Mouse (Mus musculus) mature B cell (primary cell): ENCODE results near the gene Wnt5b.

Experiments used
- in situ Hi-C: fragments of 300-500 bp; cut with MboI; formaldehyde crosslinking; loops from 2 replicates; pipeline ENCODE4 v1.14.3; 2019

The Wnt5b gene

GRCm38 (mm10) chr6:119450965-119451943, 92.9 kb downstream of the Wnt5b start:
- in situ Hi-C loops, result no loop called here

DNA sequence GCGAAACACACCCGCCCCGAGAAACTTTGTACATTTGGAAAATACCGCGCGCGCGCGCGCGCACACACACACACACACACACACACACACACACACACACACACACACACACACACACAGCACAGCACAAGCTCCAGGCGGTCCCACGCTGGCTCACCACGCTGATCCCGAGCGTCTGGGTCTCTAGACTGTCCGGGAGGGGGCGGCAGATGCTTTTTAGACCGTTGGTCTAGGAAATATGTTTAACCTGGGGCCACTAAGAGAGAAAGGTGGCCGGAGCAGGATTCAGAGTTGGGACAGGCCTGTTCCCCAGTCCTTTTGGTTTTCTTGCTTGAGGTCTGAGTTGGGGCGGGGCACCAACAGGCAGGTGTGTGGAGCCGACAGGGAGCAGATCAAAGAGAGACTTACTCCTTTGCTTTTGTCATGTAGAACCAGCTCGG, 95.1 kb downstream of the Wnt5b start:
- in situ Hi-C loops, result loop anchor here (10.0 kb wide), 1 partner anchor 224 kb away; no protein-coding TSS in a partner anchor

GRCm38 (mm10) chr6:119448321-119449059, 95.7 kb downstream of the Wnt5b start:
- in situ Hi-C loops, result loop anchor here (10.0 kb wide), 1 partner anchor 224 kb away; no protein-coding TSS in a partner anchor

DNA sequence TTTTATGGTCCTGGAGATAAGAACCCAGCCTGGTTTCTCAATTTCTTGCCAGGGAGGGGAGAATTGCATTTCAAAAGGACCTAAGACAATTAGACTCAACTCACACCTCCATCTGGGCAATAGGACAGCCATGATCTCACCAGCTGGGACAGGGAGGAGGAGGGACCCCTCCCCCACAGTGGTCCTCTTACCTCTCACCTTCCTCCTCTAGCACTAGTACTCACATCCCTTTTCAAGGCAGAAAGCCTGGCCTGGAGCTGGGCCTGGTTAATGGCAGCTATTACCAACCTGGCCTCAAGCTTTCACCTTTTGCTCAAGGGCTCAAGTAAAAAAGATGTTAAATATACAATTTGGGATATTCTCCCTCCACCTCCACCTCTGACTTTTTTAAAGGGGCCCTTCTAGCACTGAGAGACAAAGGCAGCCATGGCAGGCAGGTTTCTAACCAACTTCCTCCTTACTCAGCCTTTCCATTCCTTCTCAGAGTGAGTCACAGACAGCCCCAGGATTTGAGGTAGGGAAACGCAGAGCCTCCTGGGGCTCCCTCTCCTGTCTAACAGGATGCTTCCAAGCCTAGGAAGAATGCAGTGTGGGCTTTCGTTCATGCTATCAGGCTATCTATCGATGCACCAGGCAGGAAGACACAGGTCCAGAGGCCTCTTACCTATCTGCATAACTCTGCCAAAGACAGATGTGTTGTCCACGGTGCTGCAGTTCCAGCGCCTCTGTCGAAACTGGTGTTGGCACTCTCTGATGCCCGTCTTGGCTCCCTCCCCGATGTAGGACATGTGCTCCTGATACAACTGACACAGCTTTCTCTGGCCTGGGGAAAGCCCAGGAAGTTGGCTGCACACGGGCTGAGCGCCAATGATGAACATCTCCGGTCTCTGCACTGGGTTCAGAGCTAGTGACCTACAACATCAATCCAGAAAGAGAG, 98.2 kb downstream of the Wnt5b start:
- in situ Hi-C loops, result loop anchor here (10.0 kb wide), 1 partner anchor 221 kb away; no protein-coding TSS in a partner anchor

- in situ Hi-C loops, result loop anchor here (10.0 kb wide), 1 partner anchor 219 kb away; no protein-coding TSS in a partner anchor
Observed at GRCm38 (mm10) chr6:119443742-119444645, 100.2 kb downstream of the Wnt5b start.

DNA sequence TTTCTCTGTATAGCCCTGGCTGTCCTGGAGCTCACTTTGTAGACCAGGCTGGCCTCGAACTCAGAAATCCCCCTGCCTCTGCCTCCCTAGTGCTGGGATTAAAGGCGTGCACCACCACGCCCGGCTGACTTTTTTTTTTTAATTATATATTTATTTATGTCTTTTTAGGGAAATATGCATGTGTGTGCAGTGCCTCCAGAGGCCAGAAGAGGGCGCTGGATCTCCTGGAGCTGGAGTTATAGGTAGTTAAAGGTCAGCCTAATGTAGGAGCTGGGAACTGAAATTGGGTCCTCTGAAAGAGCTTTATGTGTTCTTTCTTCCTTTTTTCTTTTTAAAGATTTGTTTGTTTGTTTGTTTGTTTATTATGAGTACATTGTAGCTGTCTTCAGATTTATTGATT, 101.4 kb downstream of the Wnt5b start:
- in situ Hi-C loops, result loop anchor here (10.0 kb wide), 1 partner anchor 218 kb away; no protein-coding TSS in a partner anchor

GRCm38 (mm10) chr6:119437894-119438761, 106.0 kb downstream of the Wnt5b start:
- in situ Hi-C loops, result no loop called here

DNA sequence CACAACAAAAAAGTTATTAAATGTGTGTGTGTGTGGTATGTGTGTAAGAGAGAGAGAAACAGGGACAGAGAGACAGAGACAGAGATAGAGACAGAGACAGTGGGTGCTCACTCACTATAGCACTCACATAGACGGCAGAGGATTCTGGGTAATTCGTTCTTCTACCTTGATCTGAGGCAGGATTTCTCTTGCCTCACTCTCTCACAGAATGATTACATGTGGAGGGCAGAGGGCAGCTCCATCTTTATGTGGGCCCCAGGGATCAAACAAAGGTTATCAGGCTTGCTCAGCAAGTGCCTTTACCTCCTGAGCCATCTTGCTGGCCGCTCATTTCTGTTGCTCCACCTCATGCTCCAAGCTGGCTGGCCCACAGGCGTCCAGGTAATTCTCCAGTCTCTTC, 109.8 kb downstream of the Wnt5b start:
- in situ Hi-C loops, result no loop called here

- in situ Hi-C loops, result no loop called here
Observed at GRCm38 (mm10) chr6:119431751-119432324, 112.3 kb downstream of the Wnt5b start.

DNA sequence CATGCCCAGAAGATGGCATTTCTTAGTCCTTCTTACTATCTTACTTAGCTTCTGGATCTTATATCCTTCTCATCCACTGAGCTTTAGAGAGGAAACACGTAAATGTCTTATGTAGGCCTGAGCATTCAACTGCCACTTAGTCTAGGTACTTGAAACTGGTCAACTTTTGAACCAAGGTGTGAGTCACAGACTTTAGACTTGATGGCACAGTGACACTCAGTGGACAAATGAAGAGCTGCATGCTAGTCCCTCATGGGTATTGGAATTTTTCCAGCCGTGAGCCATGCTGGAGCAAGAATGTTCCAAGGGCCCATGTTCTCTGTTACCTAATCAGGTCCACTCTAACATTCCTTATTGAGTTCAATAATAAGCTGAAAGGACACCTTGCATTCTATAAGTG, 113.6 kb downstream of the Wnt5b start:
- in situ Hi-C loops, result no loop called here

GRCm38 (mm10) chr6:119429311-119429710, 114.8 kb downstream of the Wnt5b start:
- in situ Hi-C loops, result no loop called here

- in situ Hi-C loops, result no loop called here
Observed at GRCm38 (mm10) chr6:119428611-119429010, 115.5 kb downstream of the Wnt5b start.

- in situ Hi-C loops, result no loop called here
Observed at GRCm38 (mm10) chr6:119421001-119421400, 123.1 kb downstream of the Wnt5b start.

DNA sequence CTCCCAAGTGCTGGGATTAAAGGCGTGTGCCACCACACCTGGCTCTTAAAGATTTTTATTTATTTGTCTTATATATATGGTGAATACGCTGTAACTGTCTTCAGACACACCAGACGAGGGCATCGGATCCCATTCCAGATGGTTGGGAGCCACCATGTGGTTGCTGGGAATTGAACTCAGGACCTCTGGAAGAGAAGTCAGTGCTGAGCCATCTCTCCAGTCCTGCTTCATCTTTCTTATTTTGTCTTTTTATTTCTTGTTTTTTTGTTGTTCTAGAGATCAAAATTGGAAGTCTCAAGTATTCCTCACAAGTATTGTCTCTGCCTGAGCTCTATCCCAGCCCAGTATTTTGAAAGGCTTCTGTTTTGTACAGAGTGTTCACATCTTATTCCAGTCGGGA, 123.8 kb downstream of the Wnt5b start:
- in situ Hi-C loops, result no loop called here

DNA sequence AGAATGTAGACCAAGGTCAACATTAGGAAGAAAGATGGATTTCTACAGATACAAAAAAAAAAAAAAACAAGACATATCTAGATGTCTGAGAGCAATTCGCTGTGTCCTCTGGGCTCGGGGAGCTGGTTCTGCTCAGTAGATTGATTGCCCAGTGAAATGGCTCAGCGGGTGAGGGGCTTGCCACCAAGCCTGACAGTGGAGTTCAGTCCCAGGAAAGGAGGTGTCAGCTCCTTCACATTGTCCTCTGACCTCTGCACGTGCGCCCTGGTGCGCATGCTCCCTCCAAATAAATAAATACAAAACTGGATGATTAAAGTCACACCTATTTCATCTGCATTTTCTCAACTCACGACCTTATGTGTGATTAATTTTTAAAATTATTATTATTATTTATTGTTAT, 124.7 kb downstream of the Wnt5b start:
- in situ Hi-C loops, result no loop called here

DNA sequence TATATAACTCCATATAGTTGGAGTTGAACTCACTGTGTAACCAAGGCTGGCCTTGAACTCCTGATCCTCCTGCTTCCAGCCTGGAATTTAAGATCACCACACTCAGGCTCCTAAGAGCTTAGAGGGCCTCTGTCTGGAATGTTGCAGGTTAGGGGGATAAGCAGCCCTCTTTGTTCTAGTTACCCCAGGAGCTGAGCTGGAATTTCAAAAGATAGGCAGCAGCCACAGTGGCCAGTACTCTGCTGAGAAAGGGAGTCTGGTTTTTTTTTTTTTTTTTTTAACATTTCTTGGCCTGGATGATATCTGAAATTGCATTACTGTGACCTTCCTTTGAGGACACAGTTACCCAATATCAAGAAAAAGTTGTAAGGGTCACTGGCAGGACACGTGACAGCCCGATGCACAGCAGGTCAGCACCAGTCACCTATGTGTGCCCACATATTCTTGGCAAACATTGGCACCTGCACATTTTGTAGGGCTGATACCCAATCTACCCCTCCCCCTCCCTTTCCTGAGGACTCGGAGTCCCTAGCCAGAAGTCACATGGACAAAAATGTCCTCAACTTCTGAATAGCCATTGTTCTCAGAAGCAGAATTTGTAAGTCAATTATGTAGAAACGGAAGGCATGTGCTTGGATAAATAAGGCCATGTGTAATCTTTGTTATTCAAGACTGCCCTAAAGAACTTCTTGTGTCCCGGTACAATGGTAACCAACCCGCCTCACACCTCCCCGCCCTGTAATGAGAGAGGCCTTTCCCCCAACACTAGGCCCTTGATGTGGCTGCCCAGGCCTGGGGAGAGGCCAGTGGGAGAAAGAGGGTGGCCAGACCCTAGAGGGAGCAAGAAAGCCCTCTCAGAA, 125.5 kb downstream of the Wnt5b start:
- in situ Hi-C loops, result no loop called here

DNA sequence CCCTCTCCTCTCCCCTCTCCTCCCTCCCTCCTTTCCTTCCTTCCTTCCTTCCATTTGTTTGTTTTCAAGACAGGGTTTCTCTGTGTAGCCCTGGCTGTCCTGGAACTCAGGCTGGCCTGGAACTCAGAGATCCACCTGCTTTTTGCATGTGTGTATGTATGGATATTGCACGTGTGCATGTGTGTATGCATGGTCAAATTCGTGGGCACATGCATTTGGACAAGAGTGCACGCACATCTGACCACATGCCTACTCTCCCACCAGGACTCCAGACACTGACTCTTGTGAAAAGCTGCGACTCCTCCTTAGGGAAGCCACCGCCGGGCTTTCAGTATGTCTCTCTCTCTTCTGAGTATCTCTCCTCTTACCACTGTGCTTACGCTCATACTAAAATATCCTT, 126.3 kb downstream of the Wnt5b start:
- in situ Hi-C loops, result no loop called here

- in situ Hi-C loops, result no loop called here
Observed at GRCm38 (mm10) chr6:119417354-119417753, 126.8 kb downstream of the Wnt5b start, which contains the start of gene Adipor2. Adipor2 (minus strand) TSS chr6:119417704.
